Mouse (Mus musculus): ENCODE measurements around the gene Sel1l3. TPM values are rescaled to one million over a fixed set of nuclear protein-coding genes. Genes with fewer than 3 reads are reported as not detected.

The Sel1l3 gene
- total RNA-seq, 2 experiments from 2014 or later, result 95.0 to 95.4 TPM

DNA sequence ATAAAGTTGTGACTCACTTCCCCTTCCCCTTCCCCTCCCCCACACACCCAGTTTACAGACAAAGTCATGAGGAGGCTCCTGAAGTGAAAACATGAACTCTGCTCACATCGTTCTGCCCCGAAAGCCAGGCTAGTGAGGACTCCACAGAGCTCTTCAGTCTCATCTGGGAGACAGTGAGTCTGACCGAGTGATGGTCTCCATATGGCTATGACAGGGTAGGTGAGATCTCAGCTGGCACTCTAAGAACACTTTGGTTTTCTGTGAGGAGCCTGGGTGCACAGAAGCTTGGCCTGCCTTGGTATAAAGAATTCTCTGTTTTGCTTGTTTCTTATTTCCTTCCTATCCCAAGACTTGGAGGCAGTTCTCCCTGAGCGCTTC lies 67.1 kb downstream of the Sel1l3 start:
- no peak for DNase-seq (ENCODE audit: low spot score in 2 of 2)

- DNase-seq (ENCODE audit: low spot score in 2 of 2), result no peak
These were observed 67.6 kb downstream of the Sel1l3 start for GRCm38 (mm10) chr5:53146049-53146683.

DNA sequence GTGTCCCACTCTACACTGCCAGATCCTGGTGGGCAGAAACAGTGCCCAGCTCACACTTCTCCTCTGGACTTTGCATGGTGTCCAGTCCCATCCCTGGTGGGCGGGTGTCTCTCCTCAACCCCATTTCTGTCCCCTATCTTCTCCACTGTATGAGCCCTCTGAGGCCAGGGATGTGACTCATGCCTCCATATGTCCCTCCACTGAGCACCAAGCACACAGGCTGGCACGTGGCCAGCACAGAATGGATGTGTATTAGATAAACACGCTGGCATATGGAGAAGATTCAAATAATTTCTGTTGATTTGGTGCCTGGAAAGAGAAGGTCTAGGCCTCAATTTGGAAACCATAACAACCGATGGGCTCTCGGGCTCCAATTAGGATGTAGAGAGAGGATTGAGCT lies 71.1 kb downstream of the Sel1l3 start:
- DNase-seq (ENCODE audit: low spot score in 2 of 2), result no peak

DNA sequence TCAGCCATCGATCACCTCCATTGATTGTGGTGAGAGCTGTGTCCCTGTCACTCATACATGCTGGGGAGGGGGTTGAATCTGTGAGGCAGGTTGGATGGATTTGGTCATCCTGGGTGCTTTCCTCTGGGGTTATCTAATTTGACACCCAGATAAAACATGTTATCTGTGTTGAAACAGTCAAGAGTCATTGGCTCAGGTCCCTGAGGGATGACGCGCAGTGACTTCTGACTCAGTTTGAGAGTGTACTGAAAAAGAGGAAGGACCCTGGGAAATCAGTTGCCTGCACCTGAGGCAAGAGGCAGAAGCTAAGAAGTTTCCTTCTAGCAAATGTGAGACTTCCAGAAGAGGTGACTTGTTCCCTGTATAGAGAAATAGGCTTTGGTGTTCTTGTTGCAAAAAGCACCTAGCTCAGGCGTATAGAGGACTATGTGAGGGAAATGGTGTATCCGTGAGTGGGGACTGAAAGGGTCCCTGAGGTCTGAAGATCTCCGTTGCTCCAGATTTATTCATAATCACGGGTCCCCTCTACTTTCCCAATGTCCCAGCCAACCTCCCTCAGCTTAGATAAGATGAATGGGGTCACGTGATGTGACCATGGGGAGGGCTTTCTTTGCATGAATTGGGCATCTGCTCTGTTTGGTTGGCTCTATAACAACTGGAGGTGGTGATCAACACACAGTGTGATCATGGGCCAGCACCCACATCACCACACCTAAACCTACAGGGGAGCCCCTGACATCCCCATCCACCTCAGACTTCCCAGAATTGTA lies 73.4 kb downstream of the Sel1l3 start:
- no peak for DNase-seq (ENCODE audit: low spot score in 2 of 2)

GRCm38 (mm10) chr5:53139566-53139965 lies 74.2 kb downstream of the Sel1l3 start:
- DNase-seq (ENCODE audit: low spot score in 2 of 2), result no peak

DNA sequence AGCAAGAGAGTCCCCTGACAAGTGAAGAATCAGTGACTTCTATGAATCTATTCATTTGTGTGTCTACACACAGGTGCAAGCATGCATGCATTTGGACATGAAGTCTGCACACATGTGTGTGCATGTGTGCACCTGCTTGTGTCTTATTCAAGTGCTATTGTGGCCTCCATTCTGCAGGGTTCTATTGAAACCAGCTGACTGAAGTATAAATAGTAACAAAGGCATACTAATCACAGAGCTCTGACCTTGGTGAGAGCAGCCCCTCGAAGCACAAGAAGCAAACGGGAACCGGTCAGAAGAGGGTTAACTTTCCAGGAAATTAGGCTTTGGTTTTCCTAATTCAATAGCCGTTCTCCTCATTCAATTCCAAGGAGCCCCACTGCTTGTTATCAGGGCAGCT lies 74.6 kb downstream of the Sel1l3 start:
- no peak for DNase-seq (ENCODE audit: low spot score in 2 of 2)

DNA sequence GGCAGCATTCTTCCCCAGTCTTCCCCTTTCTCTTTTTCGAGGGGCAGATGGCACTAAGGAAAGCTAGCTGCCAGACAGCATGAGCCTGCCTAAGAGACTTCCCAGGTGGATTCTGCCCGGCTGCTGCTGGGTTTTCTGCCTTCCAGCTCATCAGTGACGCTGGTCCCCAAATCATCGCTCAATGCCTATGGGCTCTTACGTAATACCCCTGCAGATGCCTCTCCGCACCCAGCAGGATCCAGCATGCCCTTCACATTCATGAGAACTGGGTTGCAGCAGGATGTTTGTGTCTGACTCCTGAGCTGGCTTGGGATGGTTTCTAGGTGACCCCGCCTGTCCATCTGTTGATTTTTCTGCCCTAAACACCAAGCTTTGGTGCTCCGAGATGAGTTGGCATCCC lies 75.7 kb downstream of the Sel1l3 start:
- DNase-seq (ENCODE audit: low spot score in 2 of 2), result no peak

GRCm38 (mm10) chr5:53135984-53136383 lies 77.7 kb downstream of the Sel1l3 start:
- DNase-seq (ENCODE audit: low spot score in 2 of 2), result no peak

- DNase-seq (ENCODE audit: low spot score in 2 of 2), result no peak
These were observed 79.7 kb downstream of the Sel1l3 start for GRCm38 (mm10) chr5:53134003-53134402.

DNA sequence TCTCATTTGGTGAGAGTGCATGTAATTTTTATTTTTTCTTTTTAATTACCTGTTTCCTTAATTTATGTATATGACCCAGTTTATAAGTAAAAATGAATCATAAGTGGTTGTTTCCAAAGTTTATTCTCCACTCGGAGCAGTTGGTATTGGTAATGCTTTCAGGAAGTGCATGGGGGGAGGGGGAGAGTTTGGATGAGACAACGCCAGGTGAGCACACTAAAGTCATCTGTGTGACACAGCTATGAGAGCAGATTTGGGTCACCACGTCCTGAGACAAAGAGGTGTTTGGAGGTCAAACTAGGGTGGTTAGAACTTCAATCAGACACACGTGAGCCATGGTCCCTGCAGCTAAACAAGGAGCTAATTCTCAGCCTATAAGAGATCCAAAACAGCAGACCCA lies 89.0 kb downstream of the Sel1l3 start:
- no peak for DNase-seq (ENCODE audit: low spot score in 2 of 2)

DNA sequence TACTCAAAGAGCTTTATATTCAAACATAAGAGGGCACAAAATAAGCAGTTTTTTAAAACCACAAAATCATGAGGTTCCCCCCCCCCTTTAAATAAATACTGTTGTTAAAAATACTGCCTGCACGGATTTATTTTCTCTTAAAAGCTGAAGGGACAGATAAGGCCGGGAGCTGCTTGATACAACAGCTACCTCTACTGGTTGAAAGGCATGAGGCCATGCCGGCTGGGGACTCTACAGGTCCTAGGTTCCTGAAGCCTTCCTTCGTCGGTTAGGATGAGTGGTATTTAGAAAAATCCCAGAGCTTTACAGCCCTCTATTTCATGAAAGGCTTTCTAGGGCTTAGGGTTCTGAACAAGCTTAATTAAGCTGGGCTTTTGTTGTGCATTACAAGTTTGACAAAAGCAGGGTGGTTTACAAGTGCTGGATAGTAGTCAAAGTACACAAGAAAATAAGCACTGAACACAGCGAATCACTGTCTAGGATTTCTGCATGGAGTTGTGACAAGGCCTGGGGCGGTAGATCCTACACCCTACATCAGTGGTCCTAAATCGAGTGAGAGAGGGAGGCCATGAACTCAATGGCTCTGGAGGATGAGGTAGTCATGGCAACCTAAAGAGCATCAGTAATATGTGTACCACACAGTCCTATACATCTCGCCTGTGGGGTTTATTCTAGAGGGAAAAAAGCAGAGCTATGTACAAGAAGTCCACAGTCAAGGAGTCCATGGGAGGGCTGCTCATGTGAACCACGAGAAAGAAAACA lies 90.0 kb downstream of the Sel1l3 start:
- DNase-seq (ENCODE audit: low spot score in 2 of 2), result no peak

GRCm38 (mm10) chr5:53119689-53120088 lies 94.0 kb downstream of the Sel1l3 start:
- no peak for DNase-seq (ENCODE audit: low spot score in 2 of 2)

- no peak for DNase-seq (ENCODE audit: low spot score in 2 of 2)
These were observed 95.5 kb downstream of the Sel1l3 start for GRCm38 (mm10) chr5:53118212-53118611.

- DNase-seq (ENCODE audit: low spot score in 2 of 2), result no peak
These were observed 99.0 kb downstream of the Sel1l3 start for GRCm38 (mm10) chr5:53114616-53115267.

DNA sequence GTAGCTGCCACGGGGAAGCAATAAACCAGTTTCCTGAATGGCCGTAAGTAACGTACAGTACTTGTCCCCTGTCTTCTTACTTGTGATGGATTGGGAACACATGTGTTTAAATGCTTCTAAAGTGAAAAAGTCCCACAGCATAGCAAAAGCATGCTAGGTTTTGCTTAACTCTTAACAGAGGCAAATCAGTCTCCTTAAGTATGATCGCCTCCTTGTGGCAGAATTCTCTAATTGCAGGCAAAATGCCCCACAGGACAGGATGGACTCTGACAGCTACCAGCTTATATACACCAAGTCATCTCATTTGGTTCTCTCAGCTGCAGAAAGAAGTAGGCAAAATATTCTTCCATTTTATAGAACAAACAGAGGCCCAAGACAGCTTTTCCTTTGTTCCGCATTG lies 100.8 kb downstream of the Sel1l3 start:
- DNase-seq (ENCODE audit: low spot score in 2 of 2), result no peak

DNA sequence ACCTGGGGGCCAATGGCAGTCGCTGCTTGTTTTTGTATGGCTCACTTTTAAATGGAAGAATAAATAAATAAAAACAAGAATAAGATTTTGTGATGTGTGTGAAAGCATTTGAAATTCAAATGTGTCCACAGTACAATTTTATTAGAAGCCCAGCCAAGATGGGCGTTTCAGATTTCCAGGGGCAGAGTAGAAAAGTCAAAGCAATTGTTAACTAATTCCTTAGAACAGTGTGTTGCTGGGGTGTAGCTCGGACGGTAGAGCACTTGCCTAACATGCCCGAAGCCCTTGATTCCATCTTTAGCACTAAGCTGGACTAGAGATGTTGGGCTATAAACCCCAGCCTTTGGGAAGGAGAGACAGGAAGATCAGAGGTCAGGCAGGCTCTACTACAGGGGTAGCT lies 102.7 kb downstream of the Sel1l3 start:
- DNase-seq (ENCODE audit: low spot score in 2 of 2), result no peak

DNA sequence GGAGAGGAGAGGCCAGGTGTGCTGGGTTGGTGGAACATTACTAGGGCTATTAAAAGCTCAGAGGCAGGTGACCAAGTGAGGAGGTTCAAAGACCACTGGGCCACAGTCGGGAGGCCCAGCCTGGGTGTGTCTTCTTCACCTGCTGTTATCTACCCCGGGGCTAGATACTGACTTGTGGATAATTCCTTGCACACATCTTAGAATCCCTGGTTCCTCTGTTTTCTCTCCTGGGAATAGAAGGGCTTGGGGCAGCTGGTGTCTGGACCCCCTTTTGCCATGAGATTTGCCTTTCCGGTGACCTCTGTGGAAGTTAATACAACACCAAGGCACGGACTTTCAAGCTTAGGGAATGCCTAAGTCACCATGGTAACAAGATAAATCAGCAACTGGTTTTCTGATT lies 103.5 kb downstream of the Sel1l3 start:
- DNase-seq (ENCODE audit: low spot score in 2 of 2), result no peak

- DNase-seq (ENCODE audit: low spot score in 2 of 2), result no peak
These were observed 105.1 kb downstream of the Sel1l3 start for GRCm38 (mm10) chr5:53108668-53109067.

- no peak for DNase-seq (ENCODE audit: low spot score in 2 of 2)
These were observed 105.7 kb downstream of the Sel1l3 start for GRCm38 (mm10) chr5:53108026-53108425.

GRCm38 (mm10) chr5:53106731-53107130 lies 107.0 kb downstream of the Sel1l3 start:
- DNase-seq (ENCODE audit: low spot score in 2 of 2), result no peak

DNA sequence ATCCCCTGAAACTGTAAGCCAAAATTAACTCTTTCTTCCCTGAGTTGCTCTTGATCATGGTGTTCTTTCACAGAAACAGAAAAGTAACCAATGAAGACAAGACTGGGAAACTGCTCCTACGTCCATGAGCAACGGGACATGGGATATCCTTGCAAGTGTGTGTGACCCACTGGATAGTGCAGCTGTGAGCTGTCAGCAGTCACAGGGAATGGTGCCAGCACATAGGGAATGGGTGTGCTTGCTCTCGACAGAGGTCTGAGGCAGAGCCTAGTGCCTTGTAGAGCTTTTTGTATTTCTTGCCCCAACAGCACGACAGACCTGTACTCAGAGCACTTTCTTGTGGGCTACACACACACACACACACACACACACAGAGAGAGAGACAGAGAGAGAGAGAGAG lies 107.6 kb downstream of the Sel1l3 start:
- DNase-seq (ENCODE audit: low spot score in 2 of 2), result peak in 1 of 2 experiments; percentile 16

DNA sequence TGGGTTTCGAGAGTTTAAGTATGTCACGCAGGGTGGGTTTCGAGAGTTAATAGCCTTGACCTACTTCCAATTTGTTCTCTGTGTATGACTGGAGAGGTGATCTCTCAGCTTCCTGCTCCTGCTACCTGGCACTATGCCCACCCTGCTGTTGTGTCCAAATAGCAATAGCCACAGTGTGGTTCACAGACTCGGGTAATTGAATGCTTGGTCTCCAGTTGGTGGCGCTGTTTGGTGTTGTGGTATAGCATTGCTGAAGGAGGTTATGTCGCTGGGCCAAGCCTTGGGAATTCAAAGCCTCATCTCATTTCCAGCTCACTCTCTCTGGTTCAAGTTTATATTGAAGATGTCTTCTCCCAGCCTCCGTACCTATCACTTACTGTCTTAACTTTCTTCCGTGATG lies 108.0 kb downstream of the Sel1l3 start:
- DNase-seq (ENCODE audit: low spot score in 2 of 2), result peak in 1 of 2 experiments; percentile 61

All from gastrocnemius, postnatal 4 days (tissue).